In the genomic region with DNA sequence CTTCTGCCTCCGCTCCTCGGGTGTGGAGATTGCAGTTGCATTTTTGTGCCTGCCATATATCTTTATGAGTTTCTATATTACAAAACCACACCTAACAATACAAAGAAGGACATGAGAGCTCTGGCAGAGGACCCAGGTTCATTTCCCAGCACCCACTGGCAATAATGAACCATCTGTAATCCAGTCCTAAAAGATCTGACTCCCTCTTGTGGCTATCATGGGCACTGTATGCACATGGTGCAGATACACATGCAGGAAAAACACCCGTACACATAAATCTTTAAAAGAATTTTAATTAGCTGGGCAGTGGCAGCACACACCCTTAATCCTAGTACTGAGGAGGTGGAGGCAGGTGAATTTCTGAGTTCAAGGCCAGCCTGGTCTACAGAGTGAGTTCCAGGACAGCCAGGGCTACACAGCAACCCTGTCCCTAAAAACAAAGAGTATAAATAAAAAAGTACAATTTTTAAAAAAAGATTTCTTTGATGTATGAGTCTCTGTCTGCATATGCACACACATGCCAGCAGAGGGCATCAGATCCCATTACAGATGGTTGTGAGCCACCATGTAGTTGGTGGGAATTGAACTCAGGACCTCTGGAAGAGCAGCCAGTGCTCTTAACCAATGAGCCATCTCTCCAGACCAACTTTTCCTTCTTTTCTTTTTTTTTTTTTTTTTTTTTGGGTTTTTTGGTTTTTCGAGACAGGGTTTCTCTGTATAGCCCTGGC, we compare ENCODE assay signal across 19 mouse cellular contexts. TPM values are rescaled to one million over a fixed set of nuclear protein-coding genes. Genes with fewer than 3 reads are reported as not detected.
DNase-seq lines count a peak whose midpoint lies in the region; ATAC-seq and TF ChIP-seq lines count a peak whose summit lies in the region.
"Had no signal": no experiment of that assay in that cellular context is flagged by ENCODE, and none has a peak within 500 bp of the region (broad histone marks: within the 10 kb centered on the region; RNA-seq: fewer than 3 reads in every experiment).

No protein-coding gene starts in this region.

- H3K79me2 ChIP-seq in CH12.LX (replicated peaks; ENCODE audit: control insufficient read depth, extremely low read depth, insufficient read depth, poor library complexity, severe bottlenecking) = peaks cover 11% of the 10 kb centered on the region; the same call in 1 of the 2 replicates

- ATAC-seq in liver, postnatal 0 days = no peak
- ATAC-seq in heart, embryonic 12.5 days (ENCODE audit: insufficient number of reproducible peaks, low FRiP score) = no peak
- ATAC-seq: intestine, embryonic 15.5 days had no signal

- dilution Hi-C loops in CH12.LX (cut with MboI; ENCODE audit: extremely low pct_ligation_motif_present, extremely low pct_unique_long_range_greater_than_20kb, low sequenced_read_pairs) = no loop called here

- H3K27ac ChIP-seq in liver, postnatal 0 days (ENCODE audit: low read depth) = no peak overlapping the region
- H3K27ac ChIP-seq in CH12.LX (ENCODE audit: insufficient read depth, low read depth) = no peak overlapping the region
- no peak overlapping the region for H3K27ac ChIP-seq in cortical plate, adult 2 months (ENCODE audit: insufficient read depth, low read length)
- no peak overlapping the region for H3K27ac ChIP-seq in heart, embryonic 12.5 days (ENCODE audit: poor library complexity, severe bottlenecking)
- H3K27ac ChIP-seq: embryonic facial prominence, embryonic 12.5 days; heart, embryonic 13.5 days; hindbrain, embryonic 10.5 days; intestine, embryonic 15.5 days; limb, embryonic 12.5 days; neural tube, embryonic 13.5 days had no signal

- H3K9me3 ChIP-seq in liver, postnatal 0 days (ENCODE audit: low read length) = 0 out of 2 replicates have a peak, but pooled peaks cover 3% of the 10 kb centered on the region
- H3K9me3 ChIP-seq in CH12.LX (replicated peaks; ENCODE audit: low read length) = peaks cover 4% of the 10 kb centered on the region
- H3K9me3 ChIP-seq in heart, embryonic 12.5 days (replicated peaks) = no peaks in the 10 kb centered on the region; the same call in 1 of the 2 replicates
- H3K9me3 ChIP-seq: embryonic facial prominence, embryonic 12.5 days; intestine, embryonic 15.5 days; neural tube, embryonic 13.5 days had no signal

- peak; percentile 39 for DNase-seq in cerebellum, adult 9-10 months
- DNase-seq in cerebellum, postnatal 14 days = no peak
- no peak for DNase-seq in liver, postnatal 0 days
- DNase-seq in liver (no peak), CH12.LX (ENCODE audit: extremely low read depth) (no peak)
- DNase-seq in urinary bladder, postnatal 36 days (ENCODE audit: low spot score in 2 of 2) = no peak
- DNase-seq: cerebellum, postnatal 36 days; kidney, postnatal 25 days; lung, embryonic 14.5 days had no signal

- WGBS in liver, postnatal 0 days (ENCODE audit: insufficient replicate concordance) = 85% methylated on average over 4 of the region's 4 CpGs
- 96% methylated on average over 4 of the region's 4 CpGs for WGBS in heart, embryonic 12.5 days

- peaks cover 15% of the 10 kb centered on the region for H3K36me3 ChIP-seq in liver, postnatal 0 days (replicated peaks; ENCODE audit: insufficient read depth, low read length)
- H3K36me3 ChIP-seq in CH12.LX (replicated peaks in 1 of 2; ENCODE audit: control insufficient read depth in 1 of 2, insufficient read depth in 1 of 2, low read length in 1 of 2) = peaks cover 16 to 55% of the 10 kb centered on the region in 2 experiments
- peaks cover 49% of the 10 kb centered on the region for H3K36me3 ChIP-seq in heart, embryonic 12.5 days

- no peak for TF ChIP-seq EP300 in liver, postnatal 0 days (IDR thresholded peaks at IDR 0.05; ENCODE audit: low read depth)
- TF ChIP-seq EP300 in CH12.LX (IDR thresholded peaks at IDR 0.05; ENCODE audit: low read length) = no peak

- H3K27me3 ChIP-seq in liver, postnatal 0 days (ENCODE audit: insufficient read depth, low read length) = no peaks in the 10 kb centered on the region
- H3K27me3 ChIP-seq in CH12.LX (replicated peaks) = no peaks in the 10 kb centered on the region
- H3K27me3 ChIP-seq in heart, embryonic 12.5 days (replicated peaks) = no peaks in the 10 kb centered on the region
- H3K27me3 ChIP-seq: embryonic facial prominence, embryonic 12.5 days; heart, embryonic 13.5 days; intestine, embryonic 15.5 days; limb, embryonic 12.5 days; neural tube, embryonic 13.5 days had no signal

- peaks cover 6% of the 10 kb centered on the region for H3K4me1 ChIP-seq in liver, postnatal 0 days (ENCODE audit: insufficient read depth)
- peaks cover 4 to 18% of the 10 kb centered on the region in 2 experiments; a peak in 2 of 4 replicates for H3K4me1 ChIP-seq in CH12.LX (ENCODE audit: control insufficient read depth in 1 of 2, insufficient read depth in 2 of 2)
- peaks cover 2% of the 10 kb centered on the region; the same call in 1 of the 2 replicates for H3K4me1 ChIP-seq in cortical plate, adult 2 months (ENCODE audit: control insufficient read depth, insufficient read depth, low read length)
- peaks cover 12% of the 10 kb centered on the region for H3K4me1 ChIP-seq in heart, embryonic 12.5 days (replicated peaks)

- no peak overlapping the region for H3K4me3 ChIP-seq in liver, postnatal 0 days (ENCODE audit: low read depth, low read length)
- H3K4me3 ChIP-seq in CH12.LX (replicated peaks in 1 of 3; ENCODE audit: low read depth in 2 of 3, low read length in 2 of 3, poor library complexity in 1 of 3) = no peak overlapping the region
- no peak overlapping the region for H3K4me3 ChIP-seq in cortical plate, adult 2 months (ENCODE audit: insufficient read depth, low read length)
- no peak overlapping the region for H3K4me3 ChIP-seq in heart, embryonic 12.5 days
- H3K4me3 ChIP-seq: embryonic facial prominence, embryonic 12.5 days; heart, embryonic 13.5 days; hindbrain, embryonic 10.5 days; intestine, embryonic 15.5 days; limb, embryonic 12.5 days; neural tube, embryonic 13.5 days had no signal

- no peak for TF ChIP-seq POLR2A in CH12.LX (IDR thresholded peaks at IDR 0.05; ENCODE audit: low read depth, low read length)
- TF ChIP-seq POLR2A in cortical plate, adult 2 months (IDR thresholded peaks at IDR 0.05; ENCODE audit: extremely low read depth, insufficient read depth, low read length) = no peak

- in situ Hi-C loops in CH12.LX (cut with MboI; ENCODE audit: low pct_ligation_motif_present, low pct_unique_long_range_greater_than_20kb, low sequenced_read_pairs) = loop anchor here (5.0 kb wide), 2 partner anchors 43 to 178 kb away; a partner anchor contains a TSS

- TF ChIP-seq RAD21 in CH12.LX (IDR thresholded peaks at IDR 0.05; ENCODE audit: low read depth, low read length) = no peak; the same call in none of the 2 replicates

- no peak overlapping the region for H3K4me2 ChIP-seq in liver, postnatal 0 days (ENCODE audit: low read depth, low read length)
- H3K4me2 ChIP-seq in CH12.LX (ENCODE audit: insufficient read depth, low read depth, poor library complexity, severe bottlenecking) = no peak overlapping the region
- H3K4me2 ChIP-seq in heart, embryonic 12.5 days = no peak overlapping the region
- H3K4me2 ChIP-seq: embryonic facial prominence, embryonic 12.5 days; heart, embryonic 13.5 days; intestine, embryonic 15.5 days; limb, embryonic 12.5 days; lung, embryonic 14.5 days; neural tube, embryonic 13.5 days had no signal

- no peak overlapping the region for H3K9ac ChIP-seq in liver, postnatal 0 days (replicated peaks)
- H3K9ac ChIP-seq in CH12.LX (ENCODE audit: insufficient read depth, low read depth) = no peak overlapping the region
- no peak overlapping the region for H3K9ac ChIP-seq in heart, embryonic 12.5 days
- H3K9ac ChIP-seq: embryonic facial prominence, embryonic 12.5 days; heart, embryonic 13.5 days; intestine, embryonic 15.5 days; limb, embryonic 12.5 days; lung, embryonic 14.5 days; neural tube, embryonic 13.5 days had no signal

- peak; percentile 47 for TF ChIP-seq CTCF in liver, postnatal 0 days (IDR thresholded peaks at IDR 0.05; ENCODE audit: low read depth)
- peak in 1 of 2 experiments; percentile 26; a peak in 2 of 4 replicates for TF ChIP-seq CTCF in CH12.LX (conservative IDR thresholded peaks at IDR 0.05 in 1 of 2, IDR thresholded peaks at IDR 0.05 in 1 of 2; ENCODE audit: low read depth in 2 of 2, low read length in 2 of 2)
- TF ChIP-seq CTCF in cortical plate, adult 2 months (IDR thresholded peaks at IDR 0.05; ENCODE audit: extremely low read depth, insufficient read depth, low read length) = 0 out of 2 replicates have a peak, but pooled peaks have one; percentile 4

RNA-seq across cellular contexts. Expression of a gene that starts 3.8 kb away (rescaled TPM):
- 111 and 117 TPM in 2 replicates for polyA plus RNA-seq in liver, postnatal 0 days (2015; fragmentation: Nextera tagmentation; extraction: Ambion mirVana)
- total RNA-seq in CH12.LX (2012; rRNA removed) (112 and 140 TPM in 2 replicates), CH12.LX (2014; rRNA removed) (98.8 and 106 TPM in 2 replicates)
- 119 and 140 TPM in 2 replicates for polyA plus RNA-seq in CH12.LX (2012; ENCODE audit: insufficient read length, low read depth)
- polyA plus RNA-seq in cortical plate, adult 2 months (2012; rRNA removed) = 226 and 237 TPM in 2 replicates
- 168 and 170 TPM in 2 replicates for polyA plus RNA-seq in heart, embryonic 12.5 days (2016; fragmentation: Nextera tagmentation; extraction: Ambion mirVana)

RNA-seq across cellular contexts. Expression of a gene that starts 11.9 kb away (rescaled TPM):
- 147 and 150 TPM in 2 replicates for polyA plus RNA-seq in liver, postnatal 0 days (2015; fragmentation: Nextera tagmentation; extraction: Ambion mirVana)
- 0.17 and 0.25 TPM in 2 replicates for total RNA-seq in CH12.LX (2012; rRNA removed)
- total RNA-seq in CH12.LX (2014; rRNA removed) = 0.12 and 0.24 TPM in 2 replicates
- 0.26 and 0.56 TPM in 2 replicates for polyA plus RNA-seq in CH12.LX (2012; ENCODE audit: insufficient read length, low read depth)
- polyA plus RNA-seq in cortical plate, adult 2 months (2012; rRNA removed) = 55.3 and 60.4 TPM in 2 replicates
- 0.77 and 1.1 TPM in 2 replicates for polyA plus RNA-seq in heart, embryonic 12.5 days (2016; fragmentation: Nextera tagmentation; extraction: Ambion mirVana)

RNA-seq across cellular contexts. Expression of a gene that starts 23.9 kb away (rescaled TPM):
- polyA plus RNA-seq in liver, postnatal 0 days (2015; fragmentation: Nextera tagmentation; extraction: Ambion mirVana) = 1.3 and 2.9 TPM in 2 replicates
- total RNA-seq in CH12.LX (2012; rRNA removed) = 2.1 and 2.9 TPM in 2 replicates
- total RNA-seq in CH12.LX (2014; rRNA removed) = not detected in 2 replicates
- not detected in 2 replicates for polyA plus RNA-seq in CH12.LX (2012; ENCODE audit: insufficient read length, low read depth)
- polyA plus RNA-seq in cortical plate, adult 2 months (2012; rRNA removed) = 1.3 and 1.8 TPM in 2 replicates
- polyA plus RNA-seq in heart, embryonic 12.5 days (2016; fragmentation: Nextera tagmentation; extraction: Ambion mirVana) = not detected in 2 replicates
- total RNA-seq: megakaryocyte progenitor cell, adult 5-6 weeks had no signal
- polyA plus RNA-seq: embryonic facial prominence, embryonic 12.5 days; heart, embryonic 13.5 days; hindbrain, embryonic 10.5 days; intestine, embryonic 15.5 days; limb, embryonic 12.5 days; lung, embryonic 14.5 days; neural tube, embryonic 13.5 days; stomach, embryonic 14.5 days had no signal

RNA-seq across cellular contexts. Expression of a gene that starts 27.3 kb away (rescaled TPM):
- 4.7 and 5.3 TPM in 2 replicates for polyA plus RNA-seq in liver, postnatal 0 days (2015; fragmentation: Nextera tagmentation; extraction: Ambion mirVana)
- total RNA-seq in CH12.LX (2012; rRNA removed) (17.9 and 19.9 TPM in 2 replicates), CH12.LX (2014; rRNA removed) (10.5 and 12.5 TPM in 2 replicates)
- 56.5 and 69.9 TPM in 2 replicates for polyA plus RNA-seq in CH12.LX (2012; ENCODE audit: insufficient read length, low read depth)
- 150 and 157 TPM in 2 replicates for polyA plus RNA-seq in cortical plate, adult 2 months (2012; rRNA removed)
- polyA plus RNA-seq in heart, embryonic 12.5 days (2016; fragmentation: Nextera tagmentation; extraction: Ambion mirVana) = 25.5 and 29.3 TPM in 2 replicates

RNA-seq across cellular contexts. Expression of a gene that starts 43.5 kb away (rescaled TPM):
- polyA plus RNA-seq in liver, postnatal 0 days (2015; fragmentation: Nextera tagmentation; extraction: Ambion mirVana) = 6.7 and 7.0 TPM in 2 replicates
- total RNA-seq in CH12.LX (2012; rRNA removed) = 45.0 and 48.9 TPM in 2 replicates
- total RNA-seq in CH12.LX (2014; rRNA removed) = 140 and 149 TPM in 2 replicates
- polyA plus RNA-seq in CH12.LX (2012; ENCODE audit: insufficient read length, low read depth) = 83.7 and 94.3 TPM in 2 replicates
- polyA plus RNA-seq in cortical plate, adult 2 months (2012; rRNA removed) = 42.5 and 44.5 TPM in 2 replicates
- 53.9 and 55.4 TPM in 2 replicates for polyA plus RNA-seq in heart, embryonic 12.5 days (2016; fragmentation: Nextera tagmentation; extraction: Ambion mirVana)

Comparison
In these comparisons a context has a peak if more than half of its experiments do, and no peak if none do; other contexts are left out.
1. RNA of a gene that starts 11.9 kb away (polyA plus RNA-seq): 147 to 150 TPM in liver, postnatal 0 days and 55.3 to 60.4 TPM in cortical plate, adult 2 months; 0.77 to 1.1 TPM in heart, embryonic 12.5 days and 0.26 to 0.56 TPM in CH12.LX; every median in the first group is over 10 times any median in the second.